Comparison of ENCODE assay signal across 8 mouse cellular contexts in the genomic region with DNA sequence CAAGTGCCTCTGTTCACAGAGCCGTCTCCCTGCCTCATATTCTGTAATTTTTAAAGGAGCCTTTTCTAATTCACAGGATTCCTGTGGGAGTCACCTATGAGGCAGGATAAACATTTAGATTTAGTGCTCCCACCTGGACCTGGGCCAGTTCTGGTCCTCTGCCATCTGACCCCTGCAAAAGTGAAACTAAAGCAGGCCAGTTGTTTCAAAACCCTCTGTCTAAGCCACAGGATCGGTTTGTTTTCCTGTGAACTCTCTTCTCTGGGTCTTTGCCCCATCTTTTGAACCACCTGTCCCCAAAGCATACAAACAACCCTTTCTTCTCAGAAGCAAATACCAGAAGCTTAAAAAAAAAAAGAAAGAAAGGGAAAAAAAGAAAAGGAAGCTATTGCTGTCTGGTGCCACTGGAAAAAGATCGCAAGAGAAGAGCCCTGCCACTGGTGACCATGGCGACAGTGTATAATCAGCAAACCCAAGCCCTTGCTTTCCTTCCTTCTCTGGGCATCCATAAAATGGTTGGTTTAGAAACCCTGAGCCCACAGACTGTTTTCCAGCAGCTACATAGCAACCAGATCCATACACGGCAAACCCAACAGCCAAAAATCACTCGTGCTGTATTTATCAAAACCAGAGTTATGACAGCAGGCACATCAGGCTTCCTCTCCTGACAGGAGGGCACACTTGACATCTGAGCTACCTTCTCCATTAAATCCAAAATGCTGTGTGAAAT. TPM values are rescaled to one million over a fixed set of nuclear protein-coding genes. Genes with fewer than 3 reads are reported as not detected.
A peak's percentile ranks its signal among the peaks of the same experiment; 100 is the strongest.
DNase-seq lines count a peak whose midpoint lies in the region; ATAC-seq and TF ChIP-seq lines count a peak whose summit lies in the region.

No protein-coding gene starts in this region.

- 49% methylated on average over 6 of the region's 6 CpGs for WGBS in kidney, embryonic 14.5 days
- 14% methylated on average over 6 of the region's 6 CpGs for WGBS in macrophage (ENCODE audit: missing documents)
- 80% methylated on average over 6 of the region's 6 CpGs for WGBS in forebrain, embryonic 10.5 days
- WGBS in forebrain, embryonic 11.5 days, result 76% methylated on average over 6 of the region's 6 CpGs

- 0 out of 2 replicates have a peak overlapping the region, but pooled peaks have one; percentile 13 for H3K4me2 ChIP-seq in kidney, embryonic 14.5 days (replicated peaks; ENCODE audit: low read depth, low read length)
- no peak overlapping the region for H3K4me2 ChIP-seq in forebrain, embryonic 11.5 days (ENCODE audit: low read depth, low read length, severe bottlenecking)

- no peak for TF ChIP-seq RAD21 in MEL (IDR thresholded peaks at IDR 0.05; ENCODE audit: low read depth, low read length)

- ATAC-seq in kidney, embryonic 14.5 days (ENCODE audit: low FRiP score, low TSS enrichment), result no peak
- ATAC-seq in forebrain, embryonic 11.5 days (replicated peaks; ENCODE audit: low FRiP score), result no peak

- H3K79me2 ChIP-seq in MEL (ENCODE audit: control insufficient read depth, insufficient read depth, low read length, poor library complexity) (no peaks in the 10 kb centered on the region), macrophage (ENCODE audit: inconsistent target) (no peaks in the 10 kb centered on the region)

- peak; percentile 38 to 44 for DNase-seq in adrenal gland, adult 18-20 months (ENCODE audit: low spot score in 2 of 2)
- DNase-seq in adrenal gland, postnatal 4 days (ENCODE audit: low spot score in 2 of 2), result no peak
- peak; percentile 10 for DNase-seq in MEL (ENCODE audit: low read depth, low spot score)
- peak; percentile 69 for DNase-seq in heart, adult 8-10 months (ENCODE audit: low spot score)
- no peak for DNase-seq in forebrain, embryonic 10.5 days (ENCODE audit: extremely low spot score, low spot score)
- DNase-seq in forebrain, embryonic 11.5 days (ENCODE audit: low spot score), result no peak

- no peaks in the 10 kb centered on the region; a peak in 1 of 4 replicates for H3K27me3 ChIP-seq in MEL (ENCODE audit: control insufficient read depth in 1 of 2, insufficient read depth in 2 of 2, low read length in 2 of 2)
- H3K27me3 ChIP-seq in kidney, embryonic 14.5 days (ENCODE audit: control insufficient read depth, insufficient read depth, low read length), result no peaks in the 10 kb centered on the region
- H3K27me3 ChIP-seq in forebrain, embryonic 10.5 days (ENCODE audit: poor library complexity, severe bottlenecking), result no peaks in the 10 kb centered on the region
- no peaks in the 10 kb centered on the region for H3K27me3 ChIP-seq in forebrain, embryonic 11.5 days (ENCODE audit: control insufficient read depth, insufficient read depth, low read length)

- no peak overlapping the region for H3K27ac ChIP-seq in MEL (ENCODE audit: control insufficient read depth, low read depth, low read length)
- no peak overlapping the region for H3K27ac ChIP-seq in kidney, embryonic 14.5 days (ENCODE audit: low read depth, low read length)
- H3K27ac ChIP-seq in macrophage, result no peak overlapping the region
- H3K27ac ChIP-seq in forebrain, embryonic 10.5 days, result no peak overlapping the region
- H3K27ac ChIP-seq in forebrain, embryonic 11.5 days (ENCODE audit: low read depth, low read length), result no peak overlapping the region

- H3K4me3 ChIP-seq in MEL (ENCODE audit: control insufficient read depth in 1 of 2, insufficient read depth in 1 of 2, low read depth in 2 of 2, low read length in 2 of 2), result peak overlapping the region; percentile 49 to 74
- no peak overlapping the region for H3K4me3 ChIP-seq in kidney, embryonic 14.5 days (ENCODE audit: low read length)
- H3K4me3 ChIP-seq in macrophage (ENCODE audit: inconsistent target), result peak overlapping the region; percentile 14; the same call in 1 of the 2 replicates
- H3K4me3 ChIP-seq in forebrain, embryonic 10.5 days, result no peak overlapping the region
- no peak overlapping the region for H3K4me3 ChIP-seq in forebrain, embryonic 11.5 days (ENCODE audit: low read depth, low read length)

- no peak for TF ChIP-seq EP300 in MEL (IDR thresholded peaks at IDR 0.05; ENCODE audit: low read depth in 1 of 2, low read length in 2 of 2)

- H3K36me3 ChIP-seq in MEL (ENCODE audit: control insufficient read depth in 1 of 2, insufficient read depth in 2 of 2, low read length in 2 of 2) (no peaks in the 10 kb centered on the region), macrophage (ENCODE audit: inconsistent target) (no peaks in the 10 kb centered on the region)
- no peaks in the 10 kb centered on the region for H3K36me3 ChIP-seq in kidney, embryonic 14.5 days (ENCODE audit: control insufficient read depth, insufficient read depth, low read length)
- H3K36me3 ChIP-seq in forebrain, embryonic 10.5 days (replicated peaks), result no peaks in the 10 kb centered on the region
- no peaks in the 10 kb centered on the region for H3K36me3 ChIP-seq in forebrain, embryonic 11.5 days (ENCODE audit: control insufficient read depth, insufficient read depth, low read length)

- no peak for TF ChIP-seq POLR2A in MEL (IDR thresholded peaks at IDR 0.05; ENCODE audit: control insufficient read depth in 1 of 2, insufficient read depth in 1 of 2, low read depth in 1 of 2, low read length in 2 of 2, poor library complexity in 1 of 2)

- no peaks in the 10 kb centered on the region for H3K4me1 ChIP-seq in MEL (ENCODE audit: control insufficient read depth in 1 of 2, insufficient read depth in 2 of 2, low read length in 2 of 2)
- H3K4me1 ChIP-seq in kidney, embryonic 14.5 days (ENCODE audit: control insufficient read depth, insufficient read depth, low read length), result 0 out of 2 replicates have a peak, but pooled peaks cover 5% of the 10 kb centered on the region
- H3K4me1 ChIP-seq in forebrain, embryonic 10.5 days, result no peaks in the 10 kb centered on the region
- no peaks in the 10 kb centered on the region for H3K4me1 ChIP-seq in forebrain, embryonic 11.5 days (replicated peaks; ENCODE audit: control insufficient read depth, insufficient read depth, low read length)

- H3K9me3 ChIP-seq in MEL (replicated peaks; ENCODE audit: insufficient read depth, low read length), result no peaks in the 10 kb centered on the region
- no peaks in the 10 kb centered on the region for H3K9me3 ChIP-seq in kidney, embryonic 14.5 days (ENCODE audit: control insufficient read depth, low read length)
- no peaks in the 10 kb centered on the region for H3K9me3 ChIP-seq in forebrain, embryonic 10.5 days
- H3K9me3 ChIP-seq in forebrain, embryonic 11.5 days (ENCODE audit: control insufficient read depth, low read length), result no peaks in the 10 kb centered on the region

- TF ChIP-seq CTCF in MEL (IDR thresholded peaks at IDR 0.05 in 2 of 3, conservative IDR thresholded peaks at IDR 0.05 in 1 of 3; ENCODE audit: control insufficient read depth in 1 of 3, insufficient read depth in 1 of 3, low read depth in 2 of 3, low read length in 3 of 3, poor library complexity in 1 of 3, severe bottlenecking in 1 of 3), result no peak

- peak overlapping the region; percentile 47 for H3K9ac ChIP-seq in MEL (ENCODE audit: control insufficient read depth, low read depth, low read length, poor library complexity, severe bottlenecking)
- H3K9ac ChIP-seq in kidney, embryonic 14.5 days (ENCODE audit: low read depth, low read length), result no peak overlapping the region
- H3K9ac ChIP-seq in forebrain, embryonic 11.5 days (ENCODE audit: low read length), result no peak overlapping the region

TF ChIP-seq in MEL, 35 proteins besides CTCF, POLR2A, EP300 and RAD21 (continues in another document):
- no peak for TF ChIP-seq KAT2A (conservative IDR thresholded peaks at IDR 0.05; ENCODE audit: low read depth, low read length)
- no peak for TF ChIP-seq BHLHE40 (IDR thresholded peaks at IDR 0.05; ENCODE audit: borderline replicate concordance, low read depth, low read length)
- TF ChIP-seq MEF2A (IDR thresholded peaks at IDR 0.05; ENCODE audit: extremely low read depth, insufficient replicate concordance, low read depth, low read length, poor library complexity, severe bottlenecking), result no peak
- TF ChIP-seq ZC3H11A (IDR thresholded peaks at IDR 0.05; ENCODE audit: low read depth, low read length), result no peak
- TF ChIP-seq ZNF384 (IDR thresholded peaks at IDR 0.05; ENCODE audit: low read depth, low read length), result no peak
- TF ChIP-seq MAFK (IDR thresholded peaks at IDR 0.05; ENCODE audit: borderline replicate concordance, low read depth, low read length), result no peak
- no peak for TF ChIP-seq MYC (IDR thresholded peaks at IDR 0.05; ENCODE audit: low read depth, low read length)
- TF ChIP-seq HCFC1 (IDR thresholded peaks at IDR 0.05; ENCODE audit: low read depth, low read length), result no peak

RNA-seq across cellular contexts. Expression of gene Tspan2, which starts 10.3 kb away (rescaled TPM):
- total RNA-seq in adrenal gland, adult 18-20 months (2021), result 1 to 10 TPM; 4.8 to 6.9 TPM
- 10 to 100 TPM; 15.3 to 19.9 TPM for total RNA-seq in adrenal gland, postnatal 4 days (2021)
- total RNA-seq in MEL (2012; rRNA removed), result not detected in 2 replicates
- polyA plus RNA-seq in MEL (2012; ENCODE audit: insufficient read depth in 1 of 2, insufficient read length in 2 of 2, low read depth in 1 of 2, low replicate concordance in 2 of 2, missing spikeins in 1 of 2), result not detected
- total RNA-seq in heart, adult 8-10 months (2022), result 10 to 100 TPM in 2 of 4 experiments, 1 to 10 TPM in 2; 5.3 to 10.6 (median 10.3) TPM
- 4.0 and 8.6 TPM in 2 replicates for polyA plus RNA-seq in kidney, embryonic 14.5 days (2014; fragmentation: Nextera tagmentation; extraction: Ambion mirVana)
- under 1 TPM in 3 of 26 experiments, not detected in 23; 0.25 to 0.38 (median 0.33) TPM for total RNA-seq in macrophage (2018; cell fraction: chromatin; rRNA removed)
- total RNA-seq in macrophage (2018; cell fraction: cytosol; rRNA removed), result under 1 TPM in 17 of 26 experiments, not detected in 9; 0.03 to 0.19 (median 0.09) TPM
- under 1 TPM in 9 of 26 experiments, not detected in 17; 0.06 to 0.92 (median 0.21) TPM for total RNA-seq in macrophage (2018; cell fraction: nucleus; rRNA removed)
- polyA plus RNA-seq in macrophage (2018), result 0.06 to 0.13 TPM (median 0.06 TPM) in 3 replicates
- polyA plus RNA-seq in forebrain, embryonic 10.5 days (2016; fragmentation: Nextera tagmentation; extraction: Ambion mirVana), result 7.5 and 8.5 TPM in 2 replicates
- 9.0 and 9.5 TPM in 2 replicates for polyA plus RNA-seq in forebrain, embryonic 11.5 days (2014; fragmentation: Nextera tagmentation; extraction: Ambion mirVana)

RNA-seq across cellular contexts. Expression of gene Tshb, which starts 58.5 kb away (rescaled TPM):
- not detected for total RNA-seq in adrenal gland, adult 18-20 months (2021)
- not detected for total RNA-seq in adrenal gland, postnatal 4 days (2021)
- not detected in 2 replicates for total RNA-seq in MEL (2012; rRNA removed)
- polyA plus RNA-seq in MEL (2012; ENCODE audit: insufficient read depth in 1 of 2, insufficient read length in 2 of 2, low read depth in 1 of 2, low replicate concordance in 2 of 2, missing spikeins in 1 of 2), result not detected
- not detected for total RNA-seq in heart, adult 8-10 months (2022)
- polyA plus RNA-seq in kidney, embryonic 14.5 days (2014; fragmentation: Nextera tagmentation; extraction: Ambion mirVana), result 0.04 TPM in 1 of 2 replicates, not detected in the other
- total RNA-seq in macrophage (2018; cell fraction: chromatin; rRNA removed), result not detected
- not detected for total RNA-seq in macrophage (2018; cell fraction: cytosol; rRNA removed)
- not detected for total RNA-seq in macrophage (2018; cell fraction: nucleus; rRNA removed)
- not detected in 3 replicates for polyA plus RNA-seq in macrophage (2018)
- polyA plus RNA-seq in forebrain, embryonic 10.5 days (2016; fragmentation: Nextera tagmentation; extraction: Ambion mirVana), result 0.05 and 0.10 TPM in 2 replicates
- 0.15 TPM in 1 of 2 replicates, not detected in the other for polyA plus RNA-seq in forebrain, embryonic 11.5 days (2014; fragmentation: Nextera tagmentation; extraction: Ambion mirVana)

Comparison
In these comparisons a context has a peak if more than half of its experiments do, and no peak if none do; other contexts are left out.
1. DNase-seq: peak in adrenal gland, adult 18-20 months (2 of 2), MEL (single experiment) and heart, adult 8-10 months (single experiment); none in adrenal gland, postnatal 4 days (0 of 2), forebrain, embryonic 10.5 days (single experiment) and forebrain, embryonic 11.5 days (single experiment).
2. H3K4me3 ChIP-seq: peak in MEL (2 of 2) and macrophage (single experiment); none in kidney, embryonic 14.5 days (single experiment), forebrain, embryonic 10.5 days (single experiment) and forebrain, embryonic 11.5 days (single experiment).